Mouse (Mus musculus): Measurements from ENCODE around the gene Dscaml1. TPM values are rescaled to one million over a fixed set of nuclear protein-coding genes. Genes with fewer than 3 reads are reported as not detected.

Gene Dscaml1
- polyA plus RNA-seq, 1 experiment, result not detected

DNA sequence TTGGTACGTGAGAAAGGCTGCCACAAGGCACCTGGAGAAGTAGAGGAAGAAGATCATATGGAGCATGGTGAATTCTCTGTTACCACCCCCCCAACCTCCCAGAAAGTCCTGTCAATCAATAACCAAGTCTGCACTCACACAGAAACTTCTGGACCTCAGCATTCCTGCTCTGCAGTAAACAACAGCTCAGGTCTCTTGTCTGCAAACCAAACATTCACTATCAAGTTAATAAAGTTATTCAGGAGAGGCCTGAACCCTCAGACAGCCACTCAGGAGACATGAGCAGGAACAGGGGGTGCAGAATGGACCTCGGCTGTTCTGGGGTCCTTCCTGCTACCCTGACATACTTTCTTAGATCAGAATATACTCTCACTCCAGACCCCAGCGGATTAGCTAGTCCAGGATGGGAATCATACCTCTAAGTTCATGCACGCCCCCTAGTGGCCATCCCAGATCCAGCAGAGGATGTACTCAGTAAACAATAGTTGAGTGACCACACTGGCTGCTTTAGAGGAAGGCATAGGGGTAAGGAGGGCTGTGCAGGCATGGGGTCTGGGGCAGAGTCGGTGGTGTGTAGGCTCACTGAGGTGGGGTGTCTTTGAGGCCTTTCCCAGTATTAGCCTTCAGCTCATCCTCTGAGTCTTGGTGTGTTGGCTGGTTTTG, 12.8 kb upstream of the Dscaml1 start:
- Histone ChIP-seq H3K27ac (ENCODE audit: control insufficient read depth, insufficient read depth, low read depth, low read length, poor library complexity) (no peak overlapping the region), H3K4me1 (ENCODE audit: control insufficient read depth, insufficient read depth, low read length) (no peaks in the 10 kb centered on the region; the same call in 1 of the 2 replicates), H3K4me3 (replicated peaks; ENCODE audit: control insufficient read depth, low read depth, low read length) (no peak overlapping the region)
- 57% methylated on average over 5 of the region's 5 CpGs for WGBS
- peak; percentile 50 for TF ChIP-seq CTCF (IDR thresholded peaks at IDR 0.05; ENCODE audit: control insufficient read depth, insufficient read depth, low read length)
- TF ChIP-seq POLR2A (IDR thresholded peaks at IDR 0.05; ENCODE audit: borderline replicate concordance, control insufficient read depth, low read depth, low read length), result no peak

GRCm38 (mm10) chr9:45415912-45416311, 10.5 kb upstream of the Dscaml1 start:
- 46% methylated on average over 4 of the region's 4 CpGs for WGBS
- TF ChIP-seq POLR2A (IDR thresholded peaks at IDR 0.05; ENCODE audit: borderline replicate concordance, control insufficient read depth, low read depth, low read length) (no peak), CTCF (IDR thresholded peaks at IDR 0.05; ENCODE audit: control insufficient read depth, insufficient read depth, low read length) (peak; percentile 18; the same call in 1 of the 2 replicates)
- Histone ChIP-seq H3K4me1 (ENCODE audit: control insufficient read depth, insufficient read depth, low read length) (no peaks in the 10 kb centered on the region; the same call in 1 of the 2 replicates), H3K4me3 (replicated peaks; ENCODE audit: control insufficient read depth, low read depth, low read length) (no peak overlapping the region), H3K27ac (ENCODE audit: control insufficient read depth, insufficient read depth, low read depth, low read length, poor library complexity) (no peak overlapping the region)

DNA sequence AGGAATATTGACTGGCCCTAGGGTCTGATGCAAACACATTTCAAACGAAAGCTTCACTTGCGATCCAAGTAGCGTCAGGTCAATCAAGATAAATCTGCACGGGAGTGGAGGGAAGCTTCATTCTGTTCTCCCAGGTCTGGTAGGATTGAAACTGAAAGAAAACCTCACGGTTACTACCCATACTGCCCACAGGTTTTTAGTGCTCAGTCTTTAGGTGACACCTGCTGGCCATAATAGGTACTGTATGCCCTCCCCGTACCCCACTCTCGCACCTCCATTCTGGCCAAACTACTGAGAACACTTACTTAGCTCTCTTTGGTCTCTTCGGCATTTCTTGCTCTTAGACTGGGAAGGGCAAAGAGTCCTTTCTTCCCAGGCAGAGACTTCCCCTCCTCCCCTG, 9.2 kb upstream of the Dscaml1 start:
- 4% methylated on average over 8 of the region's 8 CpGs for WGBS
- H3K27ac ChIP-seq (ENCODE audit: control insufficient read depth, insufficient read depth, low read depth, low read length, poor library complexity), result no peak overlapping the region
- TF ChIP-seq CTCF (IDR thresholded peaks at IDR 0.05; ENCODE audit: control insufficient read depth, insufficient read depth, low read length) (peak; percentile 66), POLR2A (IDR thresholded peaks at IDR 0.05; ENCODE audit: borderline replicate concordance, control insufficient read depth, low read depth, low read length) (no peak)
- no peaks in the 10 kb centered on the region; the same call in 1 of the 2 replicates for H3K4me1 ChIP-seq (ENCODE audit: control insufficient read depth, insufficient read depth, low read length)
- H3K4me3 ChIP-seq (replicated peaks; ENCODE audit: control insufficient read depth, low read depth, low read length), result peak overlapping the region; percentile 54

GRCm38 (mm10) chr9:45418252-45418651, 8.2 kb upstream of the Dscaml1 start:
- Histone ChIP-seq H3K4me1 (ENCODE audit: control insufficient read depth, insufficient read depth, low read length) (no peaks in the 10 kb centered on the region; the same call in 1 of the 2 replicates), H3K27ac (ENCODE audit: control insufficient read depth, insufficient read depth, low read depth, low read length, poor library complexity) (no peak overlapping the region), H3K4me3 (replicated peaks; ENCODE audit: control insufficient read depth, low read depth, low read length) (no peak overlapping the region)
- TF ChIP-seq CTCF (IDR thresholded peaks at IDR 0.05; ENCODE audit: control insufficient read depth, insufficient read depth, low read length) (no peak), POLR2A (IDR thresholded peaks at IDR 0.05; ENCODE audit: borderline replicate concordance, control insufficient read depth, low read depth, low read length) (no peak)
- WGBS, result 73% methylated on average over 8 of the region's 8 CpGs

- no peaks in the 10 kb centered on the region; the same call in 1 of the 2 replicates for H3K4me1 ChIP-seq (ENCODE audit: control insufficient read depth, insufficient read depth, low read length)
- WGBS, result 73% methylated on average over 8 of the region's 8 CpGs
- H3K4me3 ChIP-seq (replicated peaks; ENCODE audit: control insufficient read depth, low read depth, low read length), result no peak overlapping the region
- H3K27ac ChIP-seq (ENCODE audit: control insufficient read depth, insufficient read depth, low read depth, low read length, poor library complexity), result no peak overlapping the region
- no peak for TF ChIP-seq POLR2A (IDR thresholded peaks at IDR 0.05; ENCODE audit: borderline replicate concordance, control insufficient read depth, low read depth, low read length)
- TF ChIP-seq CTCF (IDR thresholded peaks at IDR 0.05; ENCODE audit: control insufficient read depth, insufficient read depth, low read length), result peak; percentile 53
Measured at GRCm38 (mm10) chr9:45421209-45421608, 5.2 kb upstream of the Dscaml1 start.

DNA sequence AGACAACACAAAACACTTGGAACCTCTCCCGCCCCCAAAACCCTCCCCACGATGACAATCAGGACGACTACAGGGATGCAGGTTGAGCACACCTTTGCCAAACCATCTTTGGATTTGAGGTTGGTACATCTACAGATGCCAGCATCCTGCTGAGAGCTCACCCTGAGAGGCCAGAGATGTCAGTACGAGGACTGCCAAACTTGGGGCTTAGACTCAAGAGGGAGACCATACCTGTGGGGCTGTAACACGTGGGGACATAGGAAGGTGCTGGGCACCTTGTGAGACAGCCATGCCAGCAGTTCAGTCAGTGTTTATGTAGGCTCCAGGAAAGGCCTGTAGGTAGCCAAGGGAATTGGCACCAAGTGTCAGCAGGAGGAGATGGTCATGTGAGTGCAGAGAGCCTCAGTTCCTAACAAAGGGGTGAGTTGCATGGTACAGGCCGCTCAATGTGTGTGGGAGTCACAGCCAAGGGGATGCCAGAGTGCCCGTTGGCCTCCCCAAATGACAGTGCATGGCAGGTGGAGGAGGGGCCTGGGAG, 3.6 kb upstream of the Dscaml1 start:
- no peak overlapping the region for H3K27ac ChIP-seq (ENCODE audit: control insufficient read depth, insufficient read depth, low read depth, low read length, poor library complexity)
- no peak for TF ChIP-seq CTCF (IDR thresholded peaks at IDR 0.05; ENCODE audit: control insufficient read depth, insufficient read depth, low read length)
- TF ChIP-seq POLR2A (IDR thresholded peaks at IDR 0.05; ENCODE audit: borderline replicate concordance, control insufficient read depth, low read depth, low read length), result no peak
- WGBS, result 80% methylated on average over 7 of the region's 7 CpGs
- H3K4me1 ChIP-seq (ENCODE audit: control insufficient read depth, insufficient read depth, low read length), result no peaks in the 10 kb centered on the region
- no peak overlapping the region for H3K4me3 ChIP-seq (replicated peaks; ENCODE audit: control insufficient read depth, low read depth, low read length)

GRCm38 (mm10) chr9:45429392-45429791, 3.0 kb downstream of the Dscaml1 start:
- WGBS, result 18% methylated on average over 5 of the region's 5 CpGs
- H3K4me1 ChIP-seq (ENCODE audit: control insufficient read depth, insufficient read depth, low read length), result no peaks in the 10 kb centered on the region
- no peak overlapping the region for H3K27ac ChIP-seq (ENCODE audit: control insufficient read depth, insufficient read depth, low read depth, low read length, poor library complexity)
- TF ChIP-seq CTCF (IDR thresholded peaks at IDR 0.05; ENCODE audit: control insufficient read depth, insufficient read depth, low read length) (no peak), POLR2A (IDR thresholded peaks at IDR 0.05; ENCODE audit: borderline replicate concordance, control insufficient read depth, low read depth, low read length) (no peak)
- H3K4me3 ChIP-seq (replicated peaks; ENCODE audit: control insufficient read depth, low read depth, low read length), result no peak overlapping the region

GRCm38 (mm10) chr9:45429951-45430697, 3.7 kb downstream of the Dscaml1 start:
- 3% methylated on average over 54 of the region's 54 CpGs for WGBS
- Histone ChIP-seq H3K4me1 (ENCODE audit: control insufficient read depth, insufficient read depth, low read length) (no peaks in the 10 kb centered on the region), H3K4me3 (replicated peaks; ENCODE audit: control insufficient read depth, low read depth, low read length) (no peak overlapping the region), H3K27ac (ENCODE audit: control insufficient read depth, insufficient read depth, low read depth, low read length, poor library complexity) (no peak overlapping the region)
- TF ChIP-seq POLR2A (IDR thresholded peaks at IDR 0.05; ENCODE audit: borderline replicate concordance, control insufficient read depth, low read depth, low read length) (no peak), CTCF (IDR thresholded peaks at IDR 0.05; ENCODE audit: control insufficient read depth, insufficient read depth, low read length) (no peak)
